Mouse (Mus musculus) adrenal gland, postnatal 36 days (tissue): ENCODE measurements around the gene Exosc10. TPM values are rescaled to one million over a fixed set of nuclear protein-coding genes. Genes with fewer than 3 reads are reported as not detected.

Experiments used
- DNase-seq, 2 experiments: peaks; one replicate each; pipeline ENCODE4 v3.0.0; 2021; ENCODE audit warnings: mixed read lengths in 1 of 2
- long read RNA-seq, 2 experiments: library from polyadenylated mRNA; stranded (forward); transcript quantifications; one replicate each; pipeline ENCODE4 v2.0.0; 2021; ENCODE audit warnings: borderline sequencing depth in 2 of 2
- total RNA-seq, 2 experiments: library from RNA; stranded (reverse); gene quantifications; 2 replicates each; pipeline ENCODE4 v1.2.3; 2021

Gene Exosc10
- 10 to 100 TPM; 43.6 to 52.6 TPM for total RNA-seq
- long read RNA-seq, experiment 1, transcript Exosc10-201 (25 exons, 2,790 nt): major isoform, 10 of 16 reads
- long read RNA-seq, experiment 1, partial matches to known transcripts: 6 of 16 reads
- long read RNA-seq, experiment 1, other reads (novel, unspliced or antisense): 0 of 16 reads
- long read RNA-seq, experiment 2, partial matches to known transcripts: 3 of 9 reads
- long read RNA-seq, experiment 2, other reads (novel, unspliced or antisense): 1 of 9 reads

DNA sequence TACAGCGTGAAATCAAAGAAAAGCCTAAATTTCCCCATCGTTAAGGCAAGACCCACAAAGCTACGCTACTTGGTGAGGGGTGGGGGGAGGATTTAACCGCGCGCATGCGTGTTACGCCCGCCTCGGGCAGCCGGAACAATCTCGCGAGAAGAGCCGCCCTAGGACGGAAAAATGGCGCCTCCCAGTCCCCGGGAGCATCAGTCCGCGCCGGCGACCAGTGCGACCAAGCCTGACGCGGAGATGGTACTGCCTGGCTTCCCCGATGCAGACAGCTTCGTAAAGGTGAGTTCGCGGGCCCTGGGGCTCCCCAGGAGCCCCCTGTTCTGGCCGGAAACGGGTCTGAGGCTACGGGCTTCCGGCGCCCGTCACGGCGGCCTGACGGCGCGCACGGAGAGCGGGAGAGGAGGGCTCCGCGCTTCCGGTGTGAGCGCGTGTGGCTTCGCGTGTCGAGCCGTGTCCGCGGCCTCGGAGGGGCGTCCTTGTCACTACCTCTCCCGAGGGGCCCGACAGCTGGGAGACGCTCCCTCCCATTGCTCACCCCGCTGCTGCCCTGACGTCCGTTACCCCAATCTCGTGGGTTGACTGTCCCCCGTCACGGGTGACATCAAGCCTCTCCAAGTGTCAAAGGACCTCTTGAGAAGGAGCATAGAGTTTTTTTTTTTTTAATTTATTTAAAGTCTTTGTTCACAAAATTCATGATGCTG is at the start of gene Exosc10:
Gene Exosc10, plus strand, starts transcription at position 133 of the 704 bp plus-strand sequence.
- DNase-seq: peak; percentile 90 to 94

DNA sequence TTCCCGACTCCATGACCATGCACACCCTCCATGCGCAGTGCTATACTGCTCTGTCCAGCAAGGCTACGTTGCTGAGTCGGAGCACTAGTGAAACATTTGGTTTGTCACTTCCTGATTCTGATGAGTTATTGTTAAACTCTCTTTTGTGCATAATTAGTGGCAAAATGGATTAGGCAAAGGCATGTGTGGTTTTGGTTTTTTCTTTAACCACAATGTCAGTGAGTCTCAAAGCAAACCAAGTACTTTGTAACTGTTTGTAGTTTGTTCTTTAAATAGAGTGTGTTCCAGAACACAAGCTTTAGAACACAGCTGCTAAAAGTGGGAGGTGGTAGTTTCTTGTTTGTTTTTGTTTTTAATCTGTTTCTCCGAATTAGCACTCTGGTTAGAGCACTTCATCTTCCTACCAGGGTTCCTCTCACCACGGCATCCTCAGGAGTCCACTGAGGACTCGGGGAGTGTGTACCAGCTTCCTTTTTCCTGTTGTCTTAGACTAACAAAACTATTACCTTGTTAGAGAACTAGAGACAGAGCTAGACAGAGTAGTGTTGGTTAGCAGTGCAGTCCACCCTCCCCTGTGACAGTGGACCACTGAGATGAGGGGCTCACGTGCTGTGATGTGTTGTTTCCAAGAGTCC is 48.7 kb upstream of the Exosc10 start:
- no peak for DNase-seq

DNA sequence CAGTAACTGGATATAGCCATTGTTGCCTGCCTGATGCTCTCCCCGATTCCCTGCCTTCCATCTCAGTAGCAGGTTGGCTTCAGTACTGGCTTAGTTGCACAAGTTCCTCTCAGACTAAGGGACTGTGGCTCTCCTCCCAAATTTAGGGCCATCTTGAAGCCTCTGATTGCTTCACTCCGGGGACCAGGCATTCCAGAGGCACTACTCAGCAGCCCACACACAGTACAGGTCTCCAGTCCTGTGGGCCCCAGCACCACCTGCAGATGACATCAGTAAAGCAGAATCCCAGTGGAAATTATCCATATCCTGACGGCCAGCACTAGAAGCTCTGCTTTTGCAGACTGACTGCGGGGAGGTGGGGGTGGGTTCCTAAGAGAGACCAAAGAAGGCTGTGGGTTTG is 47.5 kb upstream of the Exosc10 start:
- DNase-seq: no peak

DNA sequence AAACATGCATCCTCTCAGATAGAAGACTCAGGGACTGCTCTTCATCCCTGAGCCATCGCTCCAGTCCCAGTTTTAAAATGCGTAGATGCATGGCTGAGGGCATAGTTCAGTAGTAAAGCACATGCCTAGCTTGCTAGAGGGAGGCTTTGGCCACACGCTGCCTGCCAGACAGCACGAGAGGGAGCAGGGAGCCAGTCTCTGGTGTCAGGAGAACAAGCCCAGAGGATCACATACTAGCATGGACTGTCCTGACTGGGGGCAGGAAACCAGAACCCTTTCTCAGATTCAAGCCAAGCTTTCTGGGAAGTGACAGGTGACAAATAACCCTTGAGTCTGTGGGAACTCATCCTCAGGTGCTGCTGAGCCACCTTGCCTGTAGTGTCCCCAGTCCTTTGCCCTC is 46.9 kb upstream of the Exosc10 start:
- DNase-seq: no peak

DNA sequence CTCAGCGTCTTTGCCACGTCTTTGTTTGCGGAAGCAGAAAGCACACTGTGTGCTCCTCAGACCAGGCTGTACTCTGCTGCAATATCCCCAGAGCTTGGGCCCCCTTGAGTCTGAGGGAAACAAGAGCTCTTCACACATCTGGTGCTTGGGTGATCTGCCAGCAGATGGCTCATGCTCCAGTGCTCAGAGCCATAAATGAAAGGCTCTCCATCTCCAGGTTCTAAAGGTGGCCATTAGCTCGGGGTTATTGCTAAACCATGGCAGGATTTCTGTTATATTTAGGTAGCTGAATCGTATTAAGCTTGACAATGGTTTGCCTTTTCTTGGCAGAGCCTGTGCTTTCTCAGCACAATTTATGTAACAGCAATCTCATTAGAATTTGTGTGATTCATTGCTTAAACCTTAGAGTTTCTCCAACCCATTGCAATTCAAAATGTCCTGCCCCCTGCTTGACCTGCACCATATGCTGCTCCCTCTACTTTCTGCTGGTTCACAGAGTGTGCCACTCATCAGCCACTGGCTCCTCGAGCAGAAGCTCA is 45.1 kb upstream of the Exosc10 start:
- DNase-seq: no peak

DNA sequence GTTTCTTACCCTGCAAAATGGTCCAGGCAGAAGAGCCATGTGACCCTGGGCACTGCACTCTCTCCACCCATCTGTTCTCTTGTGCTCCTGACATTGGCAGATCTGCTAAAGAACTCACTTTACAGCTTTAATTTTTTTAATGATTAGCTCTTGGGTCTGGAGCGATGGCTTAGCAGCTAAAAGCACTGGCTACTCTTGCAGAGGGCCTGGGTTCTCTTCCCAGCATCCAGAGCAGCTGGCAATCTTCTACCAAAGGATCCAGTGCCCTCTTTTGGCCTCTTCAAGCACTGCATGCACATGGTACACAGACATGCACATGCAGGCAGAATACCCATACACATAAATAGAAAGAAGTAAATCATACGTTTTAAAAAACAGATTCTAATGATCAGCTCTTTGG is 42.9 kb upstream of the Exosc10 start:
- peak in 1 of 2 experiments; percentile 18 for DNase-seq

DNA sequence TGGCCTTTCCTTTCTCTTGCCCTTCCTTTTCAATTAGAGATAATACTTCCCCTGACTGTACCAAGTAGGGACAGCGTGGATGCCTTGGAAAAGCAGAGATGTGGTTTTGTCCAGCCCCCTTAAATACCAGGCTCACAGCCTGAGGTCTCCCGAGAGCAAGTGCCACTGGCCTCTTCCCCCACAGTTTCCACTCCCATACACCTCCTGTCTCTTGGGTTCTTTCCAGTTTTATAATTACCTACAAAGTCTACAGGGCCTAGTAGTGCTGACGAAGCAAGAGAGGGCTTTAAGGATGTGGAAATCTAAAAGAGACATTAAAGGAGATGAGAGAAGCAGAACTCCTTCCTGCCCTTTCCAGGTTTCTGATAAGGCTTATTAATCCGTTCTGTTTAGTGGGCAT is 40.4 kb upstream of the Exosc10 start:
- no peak for DNase-seq

DNA sequence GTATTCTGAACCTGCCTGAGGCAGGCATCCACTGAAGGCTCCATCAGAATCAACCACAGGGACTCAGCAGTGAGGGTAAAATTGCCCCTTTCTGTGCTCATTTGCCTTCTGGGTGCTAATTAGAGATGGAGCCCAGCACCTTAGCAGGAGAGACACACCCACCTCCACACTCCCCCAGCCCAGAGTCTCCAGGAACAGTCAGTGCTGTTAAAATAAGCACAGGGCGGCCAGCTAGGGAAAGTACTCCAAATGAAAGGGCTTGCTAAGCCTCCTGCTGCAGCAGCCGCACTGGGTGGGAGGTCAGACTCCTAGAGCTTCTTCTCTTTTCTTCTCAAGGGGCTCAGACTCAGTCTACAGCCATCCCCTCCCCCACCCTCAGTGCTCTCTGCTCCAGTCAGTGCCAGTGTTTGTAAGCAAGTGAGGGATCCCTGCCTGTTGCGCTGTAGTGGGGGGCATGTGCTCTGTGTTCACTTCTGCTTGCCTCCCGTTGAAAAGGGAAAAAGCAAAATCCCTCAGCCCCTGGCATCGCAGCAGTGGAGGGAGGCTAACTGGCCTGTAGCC is 39.9 kb upstream of the Exosc10 start:
- DNase-seq: no peak

DNA sequence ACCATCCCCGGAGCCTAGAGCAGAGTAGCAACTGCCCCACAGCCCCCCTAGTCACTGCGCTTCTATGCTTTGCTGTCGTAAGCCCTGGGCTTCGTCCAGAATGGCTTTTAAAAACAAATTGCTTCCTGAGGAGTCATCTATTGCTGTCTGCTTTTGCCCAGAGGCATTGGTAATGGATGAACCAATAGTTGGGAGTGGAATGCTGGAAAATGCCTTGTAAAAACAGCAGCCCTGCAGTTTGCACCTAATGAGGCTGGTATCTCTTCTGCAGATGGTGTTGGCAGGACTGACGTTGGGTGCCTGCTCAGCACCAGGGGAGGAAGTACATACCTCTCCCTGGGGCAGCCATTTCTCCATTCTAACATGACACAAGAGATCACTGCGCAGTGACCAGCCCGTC is 34.7 kb upstream of the Exosc10 start:
- no peak for DNase-seq

DNA sequence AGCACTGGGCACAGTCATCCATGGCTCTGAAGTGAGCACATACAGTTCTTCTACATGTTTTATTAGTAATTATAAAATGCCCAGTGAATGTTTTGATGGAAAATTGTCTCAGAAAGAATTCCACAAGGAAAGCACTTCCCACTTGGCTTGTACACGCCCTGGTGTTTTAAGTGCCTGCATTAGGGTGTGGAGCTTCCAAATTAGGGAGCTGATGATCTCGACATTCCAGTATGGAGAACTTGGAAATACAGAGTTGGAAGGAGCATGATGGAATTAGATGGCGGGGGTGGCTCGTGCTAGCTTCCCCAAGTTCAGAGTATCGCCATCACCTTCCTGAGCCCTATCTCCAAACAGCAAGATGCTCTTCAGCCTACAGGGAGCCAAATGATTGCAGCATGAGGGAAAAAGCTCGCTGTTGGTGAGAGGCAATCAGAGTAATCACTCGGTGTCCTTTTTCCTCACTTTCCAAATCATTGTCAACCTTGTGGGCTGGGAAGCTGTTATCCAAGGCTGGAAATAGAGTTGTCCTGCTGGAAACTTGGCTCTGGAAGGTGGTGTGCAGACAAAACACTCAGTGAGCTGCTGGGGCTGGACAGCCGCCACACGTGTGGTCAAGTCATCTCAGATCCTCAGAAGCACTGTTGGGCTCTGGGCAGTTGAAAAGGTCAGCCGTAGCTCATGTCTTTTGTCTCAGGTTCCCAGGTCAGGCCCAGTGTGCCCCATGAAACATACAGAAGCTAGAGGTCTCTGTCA is 30.9 kb upstream of the Exosc10 start:
- no peak for DNase-seq

DNA sequence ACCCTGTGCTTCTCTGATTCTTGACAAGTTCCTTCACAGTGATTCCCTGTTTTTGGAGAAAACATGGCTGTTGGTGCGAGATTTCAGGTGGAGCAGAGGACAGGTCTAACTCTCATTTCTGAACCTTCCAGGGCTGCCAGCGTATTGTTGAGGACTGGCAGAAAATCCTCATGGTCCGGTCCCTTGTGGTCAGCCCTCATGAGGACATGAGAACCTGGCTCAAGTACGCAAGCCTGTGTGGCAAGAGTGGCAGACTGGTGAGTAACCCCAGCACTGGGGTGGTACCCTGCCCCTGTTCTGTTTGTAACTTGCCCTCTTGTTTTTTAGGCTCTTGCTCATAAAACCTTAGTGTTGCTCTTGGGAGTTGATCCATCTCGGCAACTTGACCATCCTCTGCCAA is 27.9 kb upstream of the Exosc10 start:
- peak; percentile 12 to 22 for DNase-seq

DNA sequence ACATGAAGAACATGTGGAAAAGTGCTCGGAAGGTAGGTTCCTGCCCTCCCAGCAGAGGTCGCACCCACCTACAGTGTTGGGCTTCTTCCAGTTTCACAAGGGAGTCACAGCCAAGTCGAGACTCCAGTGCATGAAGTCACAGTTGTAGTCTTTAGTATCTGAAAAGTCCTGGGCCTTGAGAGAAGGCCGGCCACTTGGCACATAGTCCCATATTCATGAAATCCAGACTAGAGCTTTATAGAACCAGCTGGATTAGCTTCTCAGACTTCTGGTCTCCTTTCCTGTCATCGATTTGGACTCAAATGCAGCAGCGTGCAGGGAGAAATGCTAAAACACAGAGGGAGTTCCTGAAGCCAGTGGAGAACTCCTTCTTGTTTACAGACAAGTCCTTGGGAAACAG is 27.5 kb upstream of the Exosc10 start:
- peak in 1 of 2 experiments; percentile 12 for DNase-seq

DNA sequence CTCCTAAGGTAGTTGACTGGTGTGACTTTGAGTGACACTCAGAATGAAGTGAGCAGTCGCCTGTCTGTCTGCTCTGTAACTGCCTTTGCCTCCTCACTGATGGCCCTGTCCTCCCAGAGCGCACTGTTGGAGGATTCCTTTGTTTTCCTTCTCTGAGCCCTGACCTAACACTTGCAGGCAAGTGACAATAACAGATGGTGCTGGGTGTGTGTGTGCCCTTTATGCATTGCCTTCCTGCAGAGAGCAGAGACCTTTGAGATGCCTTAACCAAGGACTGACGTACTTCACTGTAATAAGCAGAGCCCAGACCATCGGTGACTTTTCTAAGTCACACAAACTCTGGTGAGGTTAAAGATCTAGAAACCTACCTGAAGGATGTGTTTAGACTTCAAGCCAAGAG is 26.9 kb upstream of the Exosc10 start:
- DNase-seq: no peak

DNA sequence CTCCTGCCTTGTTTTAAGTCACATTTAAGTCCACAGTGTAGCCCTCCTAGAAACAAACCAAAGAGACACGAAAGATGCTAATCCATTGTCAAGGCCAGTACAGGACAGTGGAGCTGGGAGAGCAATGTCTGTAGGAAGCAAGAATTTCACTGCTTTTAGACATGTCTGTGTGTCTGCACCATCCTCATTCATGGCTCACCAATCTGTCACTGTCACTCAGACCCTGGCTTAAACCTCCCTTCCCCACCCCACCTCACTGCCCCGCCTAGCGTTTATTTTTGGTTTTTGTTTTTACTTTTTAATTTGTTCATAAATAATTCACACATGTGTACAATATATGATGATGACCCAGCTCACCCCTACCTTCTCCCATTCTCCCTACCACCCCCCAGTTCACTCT is 25.7 kb upstream of the Exosc10 start:
- DNase-seq: no peak

DNA sequence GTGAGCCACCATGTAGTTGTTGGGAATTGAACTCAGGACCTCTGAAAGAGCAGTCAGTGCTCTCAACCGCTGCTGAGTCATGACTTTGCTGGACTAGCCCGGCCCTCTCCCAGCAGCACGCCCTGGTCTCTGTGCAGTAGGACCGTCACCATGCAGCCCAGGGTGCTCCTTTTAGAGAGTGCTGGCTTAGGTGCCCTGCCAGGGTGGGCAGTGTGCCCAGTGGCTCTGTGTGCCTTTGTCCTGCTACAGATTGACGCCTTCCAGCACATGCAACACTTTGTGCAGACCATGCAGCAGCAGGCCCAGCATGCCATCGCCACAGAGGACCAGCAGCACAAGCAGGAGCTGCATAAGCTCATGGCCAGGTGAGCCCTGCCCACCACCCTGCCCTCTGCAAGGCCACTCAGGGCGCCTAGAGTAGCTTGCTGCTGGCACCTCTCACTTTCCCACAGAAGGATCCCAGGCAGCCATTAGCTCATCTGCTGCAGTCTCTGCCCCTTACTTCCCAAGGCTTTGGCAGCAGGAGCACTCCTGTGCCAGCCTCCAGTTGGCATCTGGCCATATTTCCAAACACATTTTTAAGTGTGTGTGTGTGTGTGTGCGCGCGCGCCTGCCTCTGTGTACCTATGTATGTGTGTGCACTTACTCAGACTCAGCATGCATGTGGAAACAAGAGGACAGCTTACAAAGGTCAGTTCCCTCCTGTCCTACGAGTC is 24.5 kb upstream of the Exosc10 start:
- peak; percentile 27 to 67 for DNase-seq

DNA sequence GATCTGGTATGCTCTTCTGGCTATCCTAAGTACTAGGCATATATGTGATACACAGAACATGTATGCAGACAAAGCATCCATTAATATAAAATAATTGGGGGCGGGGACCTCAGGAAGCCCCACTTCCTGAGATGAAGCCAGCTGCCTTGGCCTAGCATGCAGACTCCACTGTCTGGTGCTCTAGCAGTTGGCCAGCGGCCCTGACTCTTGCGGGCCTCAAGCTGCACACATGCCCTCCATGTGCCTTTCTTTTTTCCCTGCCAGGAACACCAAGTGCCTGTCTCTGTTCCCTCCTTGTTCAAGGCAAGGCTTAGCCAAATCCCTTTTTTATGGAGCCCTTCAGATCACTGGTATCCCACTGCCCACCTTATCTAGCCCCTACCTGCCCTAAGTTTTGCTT is 22.4 kb upstream of the Exosc10 start:
- DNase-seq: no peak

DNA sequence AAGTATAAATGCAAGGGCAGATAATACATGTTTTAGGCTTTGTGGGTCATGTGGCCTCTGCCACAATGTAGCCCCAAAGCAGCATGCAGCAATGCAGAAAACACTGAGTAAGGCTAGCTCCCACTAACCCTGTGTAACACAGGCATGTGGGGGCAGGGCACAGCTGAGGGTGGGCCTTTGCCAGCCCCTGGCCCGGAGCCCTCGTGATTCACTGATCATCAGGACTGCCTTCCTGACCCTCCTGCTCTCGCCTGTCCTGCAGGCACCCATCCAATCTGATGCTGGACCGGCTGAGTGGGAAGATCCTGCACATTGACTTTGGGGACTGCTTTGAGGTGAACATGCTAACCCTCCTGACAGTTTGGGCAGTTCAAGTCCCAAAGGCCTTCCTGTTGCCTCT is 9.1 kb upstream of the Exosc10 start:
- no peak for DNase-seq

DNA sequence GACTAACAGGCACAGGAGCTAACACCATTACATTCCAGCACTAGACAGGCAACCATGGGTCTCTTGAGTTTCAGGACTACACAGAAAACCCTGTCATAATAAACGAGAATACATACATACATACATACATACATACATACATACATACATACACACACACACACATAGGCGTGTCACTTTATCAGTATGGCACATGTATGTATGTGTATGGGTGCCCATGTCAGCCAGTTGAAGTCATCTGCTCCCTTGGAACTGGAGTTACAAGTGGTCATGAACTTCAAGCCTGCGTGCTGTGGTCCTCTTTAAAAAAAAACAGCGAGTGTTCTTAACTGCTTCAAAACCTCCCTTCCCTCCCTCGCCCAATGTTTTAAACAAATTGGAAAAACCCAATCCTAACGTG is 463 bp upstream of the Exosc10 start:
- DNase-seq: no peak

DNA sequence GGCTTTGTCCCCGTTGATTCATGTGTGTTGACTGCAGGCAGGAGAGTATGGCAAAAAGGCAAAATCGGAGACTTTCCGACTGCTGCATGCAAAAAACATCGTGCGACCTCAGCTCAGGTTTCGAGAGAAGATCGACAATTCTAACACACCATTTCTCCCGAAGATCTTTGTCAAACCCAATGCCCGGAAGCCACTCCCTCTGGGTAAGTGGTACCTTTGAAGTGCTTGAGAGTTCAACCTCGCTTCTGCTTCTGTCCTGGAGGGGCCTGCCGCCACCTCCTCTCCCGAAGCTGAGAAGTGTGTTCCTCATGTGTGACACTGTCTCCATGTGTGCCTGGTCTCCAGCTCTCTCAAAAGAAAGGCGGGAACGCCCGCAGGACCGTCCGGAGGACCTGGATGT is 4.4 kb downstream of the Exosc10 start:
- no peak for DNase-seq

DNA sequence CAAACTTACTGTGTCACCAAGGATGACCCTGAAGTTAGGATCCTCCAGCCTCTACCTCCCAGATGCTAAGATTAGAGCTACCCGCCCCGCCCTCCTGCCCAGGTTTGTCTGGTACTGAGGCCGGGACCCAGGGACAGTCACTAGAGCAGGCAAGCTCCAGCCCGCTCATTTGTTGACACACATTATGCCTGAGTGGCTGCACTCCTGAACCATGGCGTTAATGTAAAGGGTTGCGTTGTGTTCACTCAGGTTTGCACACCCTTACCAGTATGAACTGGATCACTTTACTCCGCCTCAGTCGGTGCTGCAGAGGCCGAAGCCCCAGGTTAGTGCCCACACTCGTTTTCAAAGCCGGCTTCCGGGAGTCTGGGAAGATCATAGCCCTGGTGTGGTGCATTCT is 5.4 kb downstream of the Exosc10 start:
- no peak for DNase-seq

DNA sequence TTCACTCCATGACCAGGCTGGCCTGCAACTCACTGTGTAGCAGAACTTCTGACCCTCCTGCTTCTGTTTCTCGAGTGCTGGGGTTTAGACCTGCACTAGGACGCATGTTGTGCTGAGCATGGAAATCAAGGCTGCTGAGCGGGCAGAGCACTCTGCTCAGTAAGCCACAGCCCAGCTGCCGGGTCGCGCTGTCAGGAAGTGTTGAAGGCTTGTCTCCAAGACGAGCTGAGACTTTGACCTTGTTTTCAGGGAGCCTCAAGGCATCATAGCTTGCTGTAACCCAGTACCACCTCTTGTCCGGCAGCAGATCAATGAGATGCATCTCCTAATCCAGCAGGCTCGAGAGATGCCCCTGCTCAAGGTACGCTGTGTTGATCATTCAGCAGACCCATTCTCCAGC is 11.9 kb downstream of the Exosc10 start:
- no peak for DNase-seq
